Mouse (Mus musculus): ENCODE results near the gene Adgre1. TPM values are rescaled to one million over a fixed set of nuclear protein-coding genes. Genes with fewer than 3 reads are reported as not detected.
"Not testable (repeated sequence)": the region's sequence is repeated elsewhere in the genome, so short reads cannot be mapped to it uniquely, and the experiment has no call there.

The Adgre1 gene
- polyA plus RNA-seq (2012; ENCODE audit: insufficient read depth, insufficient read length, missing spikeins), result 1,554 and 1,753 TPM in 2 replicates

DNA sequence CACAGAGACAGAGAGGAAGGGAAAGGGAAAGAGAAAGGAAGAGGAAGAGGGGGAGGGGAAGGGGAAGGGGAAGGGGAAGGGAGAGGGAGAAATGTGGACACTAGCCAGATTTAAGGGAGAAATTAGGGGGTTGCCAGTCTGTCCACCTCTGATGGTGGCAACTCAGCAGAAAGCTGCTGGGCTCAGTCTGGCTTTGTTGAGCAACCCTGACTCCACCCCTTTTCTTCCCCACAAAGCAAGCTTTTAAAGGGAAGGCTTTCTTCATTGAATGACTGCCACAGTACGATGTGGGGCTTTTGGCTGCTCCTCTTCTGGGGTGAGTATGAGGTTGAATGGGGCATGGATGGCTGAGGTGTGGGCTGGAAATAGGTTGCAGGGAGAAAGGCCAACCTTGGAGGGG lies at the start of gene Adgre1:
Gene Adgre1 (plus strand): TSS at position 251 of the 400 bp plus-strand sequence.
- H3K27ac ChIP-seq (ENCODE audit: insufficient read depth, low read depth, low read length), result peak within 1 kb of the TSS; percentile 94
- peak within 1 kb of the TSS; percentile 65 for H3K4me3 ChIP-seq (ENCODE audit: insufficient read depth, low read length)
- H3K4me1 ChIP-seq (ENCODE audit: control insufficient read depth, insufficient read depth, low read length), result peaks cover 18% of the 10 kb centered on the region
- TF ChIP-seq POLR2A (IDR thresholded peaks at IDR 0.05; ENCODE audit: borderline replicate concordance, low read depth, low read length), result 0 out of 2 replicates have a peak, but pooled peaks have one; percentile 40
- no peak for TF ChIP-seq CTCF (IDR thresholded peaks at IDR 0.05; ENCODE audit: low read depth, low read length)

DNA sequence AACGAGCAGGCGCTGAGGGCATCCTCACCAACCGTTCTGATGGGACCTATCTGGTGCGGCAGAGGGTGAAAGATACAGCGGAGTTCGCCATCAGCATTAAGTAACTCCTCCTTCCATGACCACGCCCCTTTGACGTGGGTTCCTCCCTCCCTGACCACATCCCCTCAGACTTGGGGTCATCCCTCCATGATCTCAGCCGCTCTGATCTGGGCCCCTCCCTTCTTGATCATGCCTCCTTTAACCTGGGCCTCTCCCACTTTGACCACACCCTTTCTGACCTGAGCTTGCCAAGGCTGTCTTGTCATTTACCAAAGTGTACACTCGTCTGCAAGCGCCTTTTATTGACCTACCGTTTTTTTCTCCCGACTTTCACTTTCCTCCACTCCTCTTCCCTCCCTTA lies 46.7 kb upstream of the Adgre1 start:
- H3K27ac ChIP-seq (ENCODE audit: insufficient read depth, low read depth, low read length), result no peak overlapping the region
- no peaks in the 10 kb centered on the region for H3K4me1 ChIP-seq (ENCODE audit: control insufficient read depth, insufficient read depth, low read length)
- TF ChIP-seq CTCF (IDR thresholded peaks at IDR 0.05; ENCODE audit: low read depth, low read length) (no peak), POLR2A (IDR thresholded peaks at IDR 0.05; ENCODE audit: borderline replicate concordance, low read depth, low read length) (no peak)
- H3K4me3 ChIP-seq (ENCODE audit: insufficient read depth, low read length), result no peak overlapping the region

DNA sequence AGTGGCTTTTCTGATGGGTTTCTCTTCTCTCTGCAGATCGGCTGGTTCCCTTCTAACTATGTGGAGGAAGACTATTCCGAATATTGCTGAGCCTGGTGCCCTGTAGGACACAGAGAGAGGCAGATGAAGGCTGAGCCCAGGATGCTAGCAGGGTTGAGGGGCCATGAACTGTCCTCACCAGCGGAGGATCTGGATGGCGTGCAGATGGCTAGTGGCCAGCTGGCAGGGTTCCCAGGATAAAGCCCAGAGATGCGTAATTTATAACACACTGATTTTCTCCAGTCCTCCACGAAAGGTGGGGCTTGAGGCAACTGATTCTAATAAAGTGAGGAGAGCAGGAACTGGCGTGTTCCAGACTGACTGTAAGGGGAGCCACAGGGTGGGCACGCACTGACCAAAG lies 30.9 kb upstream of the Adgre1 start:
- Histone ChIP-seq H3K4me1 (ENCODE audit: control insufficient read depth, insufficient read depth, low read length) (peaks cover 12% of the 10 kb centered on the region), H3K4me3 (ENCODE audit: insufficient read depth, low read length) (no peak overlapping the region), H3K27ac (ENCODE audit: insufficient read depth, low read depth, low read length) (no peak overlapping the region)
- TF ChIP-seq CTCF (IDR thresholded peaks at IDR 0.05; ENCODE audit: low read depth, low read length) (no peak), POLR2A (IDR thresholded peaks at IDR 0.05; ENCODE audit: borderline replicate concordance, low read depth, low read length) (no peak)

DNA sequence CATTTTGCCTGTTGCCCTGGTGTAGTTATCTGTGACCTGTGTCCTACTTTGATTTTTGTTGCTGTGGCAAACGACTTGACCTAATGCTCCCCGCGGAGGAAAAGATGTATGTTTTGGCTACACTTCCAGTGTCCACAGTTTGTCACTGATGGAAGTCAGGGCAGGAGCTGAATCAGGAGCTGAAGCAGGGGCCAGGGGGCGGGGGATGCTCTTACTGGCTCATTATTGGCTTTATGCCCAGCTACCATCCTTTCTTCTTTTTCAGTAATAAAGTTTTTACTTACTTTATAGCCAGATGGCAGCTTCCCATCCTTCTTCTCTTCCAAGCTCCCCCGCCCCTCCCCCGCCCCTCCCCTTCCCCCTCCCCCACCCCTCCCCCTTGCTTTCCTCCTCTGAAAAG lies 29.5 kb upstream of the Adgre1 start:
- no peak overlapping the region for H3K4me3 ChIP-seq (ENCODE audit: insufficient read depth, low read length)
- H3K4me1 ChIP-seq (ENCODE audit: control insufficient read depth, insufficient read depth, low read length), result peaks cover 12% of the 10 kb centered on the region
- TF ChIP-seq CTCF (IDR thresholded peaks at IDR 0.05; ENCODE audit: low read depth, low read length) (no peak), POLR2A (IDR thresholded peaks at IDR 0.05; ENCODE audit: borderline replicate concordance, low read depth, low read length) (no peak)
- H3K27ac ChIP-seq (ENCODE audit: insufficient read depth, low read depth, low read length), result no peak overlapping the region

- TF ChIP-seq POLR2A (IDR thresholded peaks at IDR 0.05; ENCODE audit: borderline replicate concordance, low read depth, low read length) (no peak), CTCF (IDR thresholded peaks at IDR 0.05; ENCODE audit: low read depth, low read length) (no peak)
- H3K27ac ChIP-seq (ENCODE audit: insufficient read depth, low read depth, low read length), result no peak overlapping the region
- no peak overlapping the region for H3K4me3 ChIP-seq (ENCODE audit: insufficient read depth, low read length)
- H3K4me1 ChIP-seq (ENCODE audit: control insufficient read depth, insufficient read depth, low read length), result peaks cover 17% of the 10 kb centered on the region
Observed at GRCm38 (mm10) chr17:57330993-57331392, 27.5 kb upstream of the Adgre1 start.

DNA sequence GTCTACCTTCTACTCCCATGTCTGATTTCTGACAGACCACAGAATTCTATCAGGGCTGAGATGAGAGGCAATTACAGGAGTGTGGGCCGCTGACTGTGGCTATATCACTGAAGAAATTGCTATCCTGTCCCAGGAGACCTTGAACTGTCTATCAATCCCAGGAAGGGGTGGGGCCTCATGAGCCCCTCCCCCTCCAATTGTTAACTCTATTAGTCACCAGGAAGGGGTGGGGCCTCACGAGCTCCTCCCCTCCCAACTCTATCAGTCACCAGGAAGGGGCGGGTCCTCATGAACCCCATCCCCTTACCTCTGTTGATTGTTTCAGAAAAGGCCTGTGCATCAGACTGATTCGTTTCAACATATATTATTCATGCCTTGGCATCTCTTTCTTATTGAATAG lies 26.2 kb upstream of the Adgre1 start:
- H3K4me3 ChIP-seq (ENCODE audit: insufficient read depth, low read length), result no peak overlapping the region

DNA sequence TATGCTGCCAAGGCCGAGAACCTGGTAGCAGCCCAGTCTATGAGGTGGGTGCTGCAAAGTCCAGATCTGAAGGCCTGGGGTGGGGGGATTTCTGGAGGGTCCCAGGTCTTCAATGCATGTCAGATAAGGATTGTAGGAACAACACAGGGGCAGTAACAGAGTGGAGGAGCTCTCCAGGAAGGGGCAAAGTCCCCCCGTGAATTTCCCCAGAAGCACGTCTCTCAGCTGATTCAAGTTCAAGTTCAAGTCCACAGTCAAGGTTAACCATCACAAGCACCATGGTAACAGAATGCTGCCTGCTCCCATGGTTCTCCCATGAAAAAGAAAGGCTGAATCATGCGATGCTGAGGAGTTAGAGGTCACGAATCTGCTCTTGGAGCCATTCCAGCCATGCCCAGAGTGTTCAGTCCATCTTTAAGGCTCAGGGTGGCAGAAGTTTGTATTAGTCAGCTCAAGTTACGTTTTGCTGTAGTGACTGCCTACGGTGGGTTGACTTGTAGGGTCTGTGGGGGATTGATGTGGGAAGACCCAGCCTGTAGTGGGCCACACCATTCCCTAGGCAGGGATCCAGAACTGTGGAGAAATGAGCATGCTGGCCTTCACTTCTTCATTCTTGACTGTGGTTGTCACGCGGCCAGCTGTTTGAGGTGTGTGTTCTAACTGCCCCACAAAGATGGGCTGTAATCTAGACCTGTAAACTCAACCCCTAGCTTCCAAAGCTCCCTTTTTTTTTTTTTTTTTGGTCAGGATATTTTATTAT lies 24.3 kb upstream of the Adgre1 start:
- no peak overlapping the region for H3K27ac ChIP-seq (ENCODE audit: insufficient read depth, low read depth, low read length)
- no peak overlapping the region for H3K4me3 ChIP-seq (ENCODE audit: insufficient read depth, low read length)
- peaks cover 42% of the 10 kb centered on the region for H3K4me1 ChIP-seq (ENCODE audit: control insufficient read depth, insufficient read depth, low read length)
- TF ChIP-seq POLR2A (IDR thresholded peaks at IDR 0.05; ENCODE audit: borderline replicate concordance, low read depth, low read length), result no peak
- no peak for TF ChIP-seq CTCF (IDR thresholded peaks at IDR 0.05; ENCODE audit: low read depth, low read length)

More for the DNA sequence above, 26.2 kb upstream of the Adgre1 start:
- no peak for TF ChIP-seq POLR2A (IDR thresholded peaks at IDR 0.05; ENCODE audit: borderline replicate concordance, low read depth, low read length)
- no peak for TF ChIP-seq CTCF (IDR thresholded peaks at IDR 0.05; ENCODE audit: low read depth, low read length)
- Histone ChIP-seq H3K4me1 (ENCODE audit: control insufficient read depth, insufficient read depth, low read length) (peaks cover 25% of the 10 kb centered on the region), H3K27ac (ENCODE audit: insufficient read depth, low read depth, low read length) (no peak overlapping the region)

DNA sequence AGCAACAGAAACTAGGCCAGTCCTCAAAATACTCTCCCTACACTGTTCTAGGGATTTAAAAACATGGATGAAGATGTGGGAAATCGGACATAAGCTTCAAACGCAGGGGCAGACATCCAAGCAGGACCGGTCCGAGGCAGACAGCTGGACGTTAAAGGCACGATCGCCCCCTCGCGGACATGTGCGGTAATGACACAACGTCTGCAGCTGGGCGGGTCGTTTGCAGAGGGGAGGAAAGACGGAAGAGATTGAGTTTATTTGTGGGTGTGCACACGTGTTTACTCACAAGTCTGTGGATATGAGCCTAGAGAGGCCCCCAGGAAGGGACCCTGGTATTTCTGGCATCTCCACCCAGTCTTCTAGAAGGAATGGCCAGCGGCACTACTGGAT lies 23.7 kb upstream of the Adgre1 start:
- no peak overlapping the region; the same call in 1 of the 2 replicates for H3K4me3 ChIP-seq (ENCODE audit: insufficient read depth, low read length)
- TF ChIP-seq POLR2A (IDR thresholded peaks at IDR 0.05; ENCODE audit: borderline replicate concordance, low read depth, low read length) (no peak), CTCF (IDR thresholded peaks at IDR 0.05; ENCODE audit: low read depth, low read length) (peak; percentile 82)
- H3K4me1 ChIP-seq (ENCODE audit: control insufficient read depth, insufficient read depth, low read length), result peaks cover 45% of the 10 kb centered on the region
- H3K27ac ChIP-seq (ENCODE audit: insufficient read depth, low read depth, low read length), result peak overlapping the region; percentile 75

DNA sequence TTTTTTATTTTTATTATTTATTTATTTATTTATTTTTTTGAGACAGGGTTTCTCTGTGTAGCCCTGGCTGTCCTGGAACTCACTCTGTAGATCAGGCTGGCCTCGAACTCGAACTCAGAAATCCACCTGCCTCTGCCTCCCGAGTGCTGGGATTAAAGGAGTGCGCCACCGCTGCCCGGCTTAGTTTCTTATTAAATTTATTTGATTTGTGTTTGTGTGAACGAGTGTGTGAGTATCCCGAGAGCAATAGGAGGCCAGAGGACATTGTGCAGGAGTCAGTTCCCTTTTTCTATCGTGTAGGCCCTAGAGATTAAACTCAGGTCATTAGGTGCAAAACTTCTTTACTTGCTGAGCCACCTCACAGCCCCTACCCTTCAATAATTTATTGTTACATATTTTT lies 23.3 kb upstream of the Adgre1 start:
- Histone ChIP-seq H3K4me1 (ENCODE audit: control insufficient read depth, insufficient read depth, low read length) (peaks cover 49% of the 10 kb centered on the region), H3K27ac (ENCODE audit: insufficient read depth, low read depth, low read length) (peak overlapping the region; percentile 75)
- H3K4me3 ChIP-seq (ENCODE audit: insufficient read depth, low read length), result not testable (repeated sequence)

- H3K4me1 ChIP-seq (ENCODE audit: control insufficient read depth, insufficient read depth, low read length), result peaks cover 48% of the 10 kb centered on the region
- TF ChIP-seq POLR2A (IDR thresholded peaks at IDR 0.05; ENCODE audit: borderline replicate concordance, low read depth, low read length) (no peak), CTCF (IDR thresholded peaks at IDR 0.05; ENCODE audit: low read depth, low read length) (peak; percentile 90)
Observed at GRCm38 (mm10) chr17:57335673-57336303, 22.7 kb upstream of the Adgre1 start.

More at GRCm38 (mm10) chr17:57335673-57336303, 22.7 kb upstream of the Adgre1 start:
- peak overlapping the region; percentile 75 for H3K27ac ChIP-seq (ENCODE audit: insufficient read depth, low read depth, low read length)
- peak overlapping the region; percentile 17; the same call in 1 of the 2 replicates for H3K4me3 ChIP-seq (ENCODE audit: insufficient read depth, low read length)

Measured in bone marrow macrophage, adult 2 months (primary cell).